Mouse (Mus musculus) erythroblast, embryonic 14.5 days (primary cell): ENCODE measurements at regions not wholly inside any gene's neighbourhood (a gene's known extent, or its start where the extent isn't known, plus 50 kb on each side); places are given as distances from the start of the nearest gene placed in this dataset.

Experiments used
- GATA1 ChIP-seq: IDR thresholded peaks from 2 replicates; pipeline ENCODE4 v1.6.1; 2012; ENCODE audit warnings: low read length, inconsistent platforms, mixed read lengths
- TAL1 ChIP-seq: IDR thresholded peaks from 3 replicates; pipeline ENCODE4 v1.6.1; 2012; ENCODE audit warnings: low read length, inconsistent platforms, mixed read lengths

DNA sequence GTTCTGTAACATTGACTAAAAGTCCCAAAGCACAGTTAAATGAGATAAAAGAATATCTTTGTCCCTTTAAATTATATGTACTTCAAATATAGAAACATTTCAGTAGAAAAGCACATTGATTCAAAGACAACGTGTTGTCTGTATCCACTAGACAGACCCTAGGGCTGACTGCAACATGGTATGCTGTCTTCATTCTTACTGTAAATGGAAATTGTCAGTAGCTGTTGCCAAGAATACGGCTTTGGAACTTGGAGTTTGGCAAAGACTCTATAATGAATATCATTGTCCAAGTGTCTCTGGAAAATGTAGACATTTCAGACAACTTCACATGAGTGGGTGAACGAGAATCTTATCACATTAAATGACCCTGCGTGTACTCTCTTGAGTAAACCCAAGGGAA lies 311.2 kb downstream of the Kcnj2 start:
- TF ChIP-seq GATA1: no peak
- no peak for TF ChIP-seq TAL1
